Mouse (Mus musculus) stomach, postnatal 0 days (tissue): ENCODE results near the gene Syne3.
A peak's percentile ranks its signal among the peaks of the same experiment; 100 is the strongest.

Experiments
- CTCF ChIP-seq: IDR thresholded peaks from 2 replicates; pipeline ENCODE4 v1.5.1; 2016; ENCODE audit warnings: antibody characterized with exemption, low read depth, mild to moderate bottlenecking, moderate library complexity
- EP300 ChIP-seq: optimal IDR thresholded peaks from 2 replicates; pipeline ENCODE3; 2016; ENCODE audit warnings: antibody characterized with exemption

- peak; percentile 41; the same call in 1 of the 2 replicates for TF ChIP-seq CTCF
- no peak for TF ChIP-seq EP300
These were observed 7.1 kb downstream of the Syne3 start for GRCm38 (mm10) chr12:105002340-105003132.
